Mouse (Mus musculus): ENCODE data around the gene Clec2i.

GRCm38 (mm10) chr6:128849902-128850301 lies 37.5 kb upstream of the Clec2i start:
- TF ChIP-seq POLR2A (IDR thresholded peaks at IDR 0.05; ENCODE audit: borderline replicate concordance, insufficient read depth, low read length) = no peak
- peak; percentile 50; the same call in 1 of the 2 replicates for TF ChIP-seq CTCF (IDR thresholded peaks at IDR 0.05; ENCODE audit: borderline replicate concordance, insufficient read depth, low read depth, low read length)
